Mouse (Mus musculus) frontal cortex, postnatal 25 days (tissue): ENCODE results near the gene Fbxl3.

Source experiments
- DNase-seq, 2 experiments: peaks; one replicate each; pipeline ENCODE4 v3.0.0; 2022; ENCODE audit warnings: low spot score in 2 of 2

Fbxl3 gene

DNA sequence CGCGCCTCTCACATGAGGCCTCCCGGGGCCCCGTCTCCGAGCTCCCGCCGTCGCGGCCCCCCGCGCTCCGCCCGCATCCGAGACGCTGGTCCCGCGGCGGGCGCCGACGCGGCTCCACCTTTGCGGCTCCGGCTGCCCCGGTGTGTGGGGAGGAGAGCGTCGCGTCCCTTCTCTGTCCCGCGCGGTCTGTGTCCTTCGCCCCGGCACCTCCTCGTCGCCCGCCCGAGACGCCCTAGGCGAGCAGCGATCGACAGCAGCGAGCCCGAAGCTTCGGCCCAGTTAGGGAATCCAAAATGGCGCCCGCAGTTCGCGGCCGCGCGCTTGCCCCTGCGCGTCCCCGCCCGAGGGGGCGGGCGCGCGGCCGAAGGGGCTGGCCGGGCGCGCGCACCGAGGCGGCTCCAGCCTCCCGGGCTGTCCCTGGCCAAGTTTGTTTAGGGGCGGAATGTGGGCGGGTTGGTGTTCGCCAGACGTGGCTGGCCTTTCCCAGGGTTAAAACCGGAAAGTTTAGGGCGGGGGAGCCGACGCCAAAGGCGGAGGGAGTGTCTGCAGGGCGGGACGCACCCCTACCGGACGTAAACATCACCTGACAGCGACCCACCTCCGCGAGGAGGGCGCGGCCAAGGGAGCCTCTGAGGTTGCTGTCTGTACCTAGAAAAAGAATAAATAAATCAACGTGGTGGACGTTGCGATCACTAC lies at the start of gene Fbxl3:
Fbxl3 (minus strand) TSS at position 329 of the 696 bp plus-strand sequence.
- peak; percentile 60 to 68 for DNase-seq

DNA sequence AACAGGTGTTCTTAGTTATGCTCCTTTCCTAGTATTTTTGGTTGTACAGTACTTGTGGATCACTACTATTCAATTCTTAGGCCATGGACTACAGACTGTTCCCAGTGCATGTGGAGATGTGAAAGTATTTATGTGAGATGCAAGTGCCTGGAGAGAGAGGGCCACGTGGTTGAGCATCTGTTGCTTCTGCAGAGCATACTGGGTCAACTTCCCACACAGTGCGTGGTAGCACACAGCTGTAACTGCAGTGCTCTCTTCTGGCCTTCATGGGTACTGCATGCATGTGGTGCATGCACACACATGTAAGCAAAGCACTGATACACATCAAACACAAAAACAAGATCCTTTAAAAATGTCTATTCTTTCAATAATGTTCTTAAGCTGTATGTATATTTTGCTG lies 32.6 kb upstream of the Fbxl3 start:
- DNase-seq: no peak

GRCm38 (mm10) chr14:103125756-103126155 lies 26.4 kb upstream of the Fbxl3 start:
- no peak for DNase-seq

DNA sequence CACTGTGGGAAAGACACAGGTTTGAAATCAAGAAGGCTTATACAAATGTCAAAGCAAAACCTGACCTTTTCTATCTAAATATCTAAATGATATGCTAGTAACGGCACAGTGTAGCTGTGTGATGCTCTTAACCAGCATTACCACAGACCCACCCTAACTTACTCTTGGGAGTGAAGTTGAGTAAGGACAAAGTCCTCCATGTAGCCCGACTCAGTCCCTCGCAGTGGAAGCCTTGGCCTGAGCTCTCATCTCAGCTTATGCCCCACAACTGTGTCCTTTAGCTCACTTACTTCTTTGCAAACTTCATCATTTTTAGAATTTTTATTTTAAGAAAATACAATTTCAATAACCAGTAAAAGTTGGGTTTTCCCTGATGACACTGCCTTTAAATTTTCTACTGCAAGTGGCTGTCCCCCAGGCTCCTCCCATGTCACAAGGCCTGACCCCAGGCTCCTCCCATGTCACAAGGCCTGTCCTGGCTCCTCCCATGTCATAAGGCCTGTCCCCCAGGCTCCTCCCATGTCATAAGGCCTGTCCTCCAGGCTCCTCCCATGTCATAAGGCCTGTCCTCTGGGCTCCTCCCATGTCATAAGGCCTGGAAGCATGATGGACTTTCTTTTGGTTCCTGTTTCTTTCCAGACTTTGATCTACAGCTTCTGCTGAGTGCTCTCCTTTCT lies 15.8 kb upstream of the Fbxl3 start:
- DNase-seq: no peak

GRCm38 (mm10) chr14:103112606-103113363 lies 13.4 kb upstream of the Fbxl3 start:
- no peak for DNase-seq

DNA sequence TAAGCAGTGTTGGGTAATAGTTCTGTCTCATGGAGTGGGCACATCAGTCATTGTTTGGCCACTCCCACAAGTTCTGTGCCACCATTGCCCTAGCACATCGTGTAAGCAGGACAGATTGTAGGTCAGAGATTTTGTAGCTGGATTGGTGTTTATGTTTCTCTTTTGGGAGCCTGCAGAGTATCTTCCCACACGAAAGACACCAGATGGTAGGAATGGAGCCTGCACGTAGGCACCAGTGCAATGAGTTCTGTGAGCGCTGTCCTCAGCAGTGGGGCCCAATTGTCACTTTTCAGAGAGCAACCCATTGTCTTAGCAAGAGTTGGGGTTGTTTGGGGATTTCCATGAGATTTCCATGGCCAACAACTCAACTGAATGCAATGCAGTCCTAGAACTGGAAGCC lies 10.6 kb upstream of the Fbxl3 start:
- no peak for DNase-seq

DNA sequence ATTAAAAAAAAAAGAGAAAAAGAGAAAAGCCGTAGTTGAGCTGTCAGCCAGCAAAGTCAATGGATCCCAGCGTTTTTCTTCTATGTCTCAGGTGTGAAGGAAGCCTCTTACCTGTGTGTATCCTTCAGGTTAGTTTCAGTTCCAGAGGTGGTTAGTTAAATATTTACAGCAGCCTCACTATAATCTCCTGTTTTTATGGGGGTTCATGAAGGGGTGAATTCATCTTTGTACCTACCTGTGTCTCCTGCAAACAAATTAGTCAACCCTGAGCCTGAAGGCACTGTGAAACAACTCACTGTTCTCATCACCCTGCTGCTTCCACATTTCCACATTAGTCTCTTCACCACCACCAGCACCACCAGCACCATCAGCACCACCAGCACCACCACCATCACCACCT lies 6.9 kb upstream of the Fbxl3 start:
- no peak for DNase-seq

- no peak for DNase-seq
These were observed 3.5 kb upstream of the Fbxl3 start for GRCm38 (mm10) chr14:103102731-103103335.

DNA sequence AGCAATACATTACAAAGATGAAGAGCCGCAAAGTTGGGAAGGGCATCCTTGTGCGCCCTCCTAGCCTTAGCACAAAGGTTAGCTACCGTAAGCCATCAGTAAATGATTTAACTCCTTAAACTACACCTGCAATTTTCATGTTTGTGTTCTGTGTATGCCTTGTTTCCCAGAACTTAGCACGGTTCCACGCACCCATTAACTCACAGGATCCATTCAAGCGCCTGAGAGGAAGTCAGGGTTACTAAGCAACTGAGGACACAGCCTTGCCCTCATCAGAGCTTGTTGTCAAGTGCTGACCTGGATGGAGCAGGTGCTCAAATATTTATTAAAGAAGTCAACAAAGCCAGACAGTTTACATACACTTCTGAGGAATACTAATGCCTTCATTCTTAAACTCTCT lies 2.9 kb upstream of the Fbxl3 start:
- DNase-seq: no peak

- no peak for DNase-seq
These were observed 1.8 kb upstream of the Fbxl3 start for GRCm38 (mm10) chr14:103101171-103101570.

DNA sequence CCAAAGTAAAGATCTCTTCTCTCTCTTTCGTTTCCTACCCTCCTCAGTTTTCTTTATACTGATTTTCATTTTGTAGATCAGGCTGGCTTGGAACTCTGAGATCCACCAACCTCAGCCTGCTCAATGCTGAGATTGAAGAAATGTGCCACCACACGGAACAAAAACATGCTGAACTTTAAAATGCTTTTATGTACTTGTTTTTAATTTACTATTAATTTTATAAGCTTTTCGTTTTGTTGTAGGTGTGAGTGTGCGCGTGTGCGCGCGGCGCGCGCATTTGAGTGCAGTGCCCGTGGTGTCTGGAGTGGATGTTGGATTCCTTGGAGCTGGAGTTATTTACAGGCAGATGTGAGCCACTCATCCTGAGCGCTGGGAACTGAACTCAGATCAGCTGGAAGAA lies 930 bp upstream of the Fbxl3 start:
- DNase-seq: no peak

DNA sequence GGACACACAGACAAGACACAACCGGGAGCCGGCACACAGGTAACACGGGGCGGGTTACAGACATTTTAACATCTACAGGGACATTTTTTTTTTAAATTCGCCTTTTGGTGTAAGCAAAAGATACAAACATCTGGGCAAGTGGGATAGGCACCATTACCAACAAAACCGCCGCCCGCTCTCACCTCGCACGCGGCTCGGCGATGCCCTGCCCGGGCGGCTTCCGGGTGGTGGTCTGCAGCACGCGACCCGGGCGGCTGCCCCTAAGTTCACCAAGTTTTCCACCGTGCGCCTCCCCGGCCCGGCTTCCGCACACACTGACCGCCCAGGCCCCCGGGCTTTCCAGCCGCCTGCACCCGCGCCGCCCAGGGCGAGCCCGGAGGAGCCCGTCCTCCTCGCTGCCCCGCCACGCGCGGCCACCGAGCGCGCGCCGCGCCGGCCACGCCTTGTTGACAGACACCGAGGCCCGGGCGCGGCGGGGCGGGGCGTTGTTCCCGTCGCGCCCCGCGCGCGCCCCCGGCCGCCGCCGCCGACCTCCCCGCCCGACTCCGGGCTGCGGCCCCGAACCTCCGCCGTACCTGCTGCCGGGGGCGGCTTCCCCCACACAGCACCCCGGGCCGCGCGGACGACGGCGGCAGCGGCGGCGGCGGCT lies 655 bp downstream of the Fbxl3 start:
- DNase-seq: peak; percentile 52 to 63

- DNase-seq: no peak
These were observed 1.2 kb downstream of the Fbxl3 start for GRCm38 (mm10) chr14:103098213-103098586.

- DNase-seq: no peak
These were observed 2.7 kb downstream of the Fbxl3 start for GRCm38 (mm10) chr14:103096621-103097020.

GRCm38 (mm10) chr14:103095826-103096225 lies 3.5 kb downstream of the Fbxl3 start:
- no peak for DNase-seq

DNA sequence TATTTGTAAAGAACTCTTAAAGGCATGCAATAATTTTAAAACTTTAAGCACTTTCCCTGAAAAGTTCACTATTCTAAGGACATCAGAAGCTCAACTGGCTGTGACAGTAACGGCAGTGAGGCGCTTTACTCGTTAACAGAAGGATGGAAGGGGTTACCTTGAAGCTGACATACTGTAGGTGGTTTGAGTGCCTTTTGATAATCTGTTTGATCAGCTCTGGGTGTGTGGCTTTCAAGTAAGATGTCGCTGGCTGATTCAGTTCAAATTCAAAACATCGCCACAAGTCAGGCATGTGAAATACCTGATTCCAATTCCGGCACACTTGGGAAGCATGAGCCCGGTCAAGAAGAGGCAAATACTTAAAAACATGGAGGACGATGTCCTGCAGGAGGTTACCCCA lies 4.3 kb downstream of the Fbxl3 start:
- no peak for DNase-seq

GRCm38 (mm10) chr14:103093670-103094069 lies 5.7 kb downstream of the Fbxl3 start:
- no peak for DNase-seq

- DNase-seq: no peak
These were observed 6.1 kb downstream of the Fbxl3 start for GRCm38 (mm10) chr14:103093236-103093635.

DNA sequence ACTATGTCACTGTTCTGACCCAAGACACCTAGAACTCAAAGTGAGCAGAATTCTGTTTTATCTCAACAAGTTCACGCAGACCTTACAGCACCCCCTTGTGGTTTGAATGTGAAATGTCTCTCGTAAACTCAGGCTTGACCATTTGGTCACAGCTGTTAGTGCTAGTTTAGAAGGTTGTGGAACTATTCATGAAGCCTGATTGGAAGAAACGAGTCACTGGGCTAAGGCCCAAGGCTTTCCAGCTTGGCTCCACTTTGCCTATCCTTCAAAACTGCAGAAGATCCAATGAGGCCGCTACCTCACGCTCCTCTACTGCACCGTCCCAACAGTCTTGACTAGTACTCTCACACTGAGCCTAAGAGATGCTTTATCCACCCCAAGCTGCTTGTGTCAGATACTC lies 10.7 kb downstream of the Fbxl3 start:
- DNase-seq: no peak

GRCm38 (mm10) chr14:103087846-103088245 lies 11.5 kb downstream of the Fbxl3 start:
- no peak for DNase-seq

DNA sequence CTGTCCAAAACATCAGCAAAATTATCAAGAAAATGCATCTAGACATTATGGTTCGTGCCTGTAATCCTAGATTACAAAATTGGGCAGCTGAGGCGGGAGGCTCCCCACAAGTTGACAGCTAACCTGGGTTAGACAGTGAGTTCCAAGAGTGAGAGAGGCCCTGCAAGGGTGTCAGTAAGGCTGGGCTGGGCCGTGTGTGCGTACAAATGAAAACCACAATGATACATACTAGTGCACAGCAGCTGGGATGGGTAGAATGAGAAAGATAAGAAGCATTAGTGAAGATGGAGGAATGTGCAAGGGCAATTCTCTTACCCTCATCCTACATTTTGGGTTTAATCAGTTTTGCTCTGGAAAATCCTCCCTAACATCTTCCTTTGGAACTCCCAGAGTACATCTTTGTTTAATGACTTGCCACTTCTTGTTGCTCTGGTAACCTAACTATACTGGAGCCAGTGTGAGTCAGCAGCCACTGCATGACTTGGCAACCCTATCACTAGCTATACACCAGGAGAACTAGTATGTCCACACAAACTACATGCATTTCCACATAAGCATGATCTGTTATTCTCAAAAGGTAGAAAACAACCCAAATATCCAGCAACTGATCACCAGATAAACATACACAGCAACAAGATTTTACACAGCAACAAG lies 12.6 kb downstream of the Fbxl3 start:
- DNase-seq: no peak
